Mouse (Mus musculus): ENCODE data around the gene Invs. TPM values are rescaled to one million over a fixed set of nuclear protein-coding genes. Genes with fewer than 3 reads are reported as not detected.
A peak's percentile ranks its signal among the peaks of the same experiment; 100 is the strongest.

Invs gene
- 10 to 100 TPM in 1 of 2 experiments, 1 to 10 TPM in 1; 10.0 to 10.8 TPM for total RNA-seq (2021)
- long read RNA-seq, experiment 1: 0 reads
- long read RNA-seq, experiment 2, full-length matches to known transcripts: 1 of 3 reads
- long read RNA-seq, experiment 2, partial matches to known transcripts: 0 of 3 reads
- long read RNA-seq, experiment 2, other reads (novel, unspliced or antisense): 2 of 3 reads

- intact Hi-C loops (cut with DNase I): loop anchor here (10.0 kb wide), 2 partner anchors 95 to 205 kb away; no protein-coding TSS in a partner anchor
These were observed at the start of gene Invs, which contains the start of gene Erp44 for GRCm38 (mm10) chr4:48279498-48280134. Gene Invs (plus strand): TSS chr4:48279760. Gene Erp44 (minus strand): TSS chr4:48279558.

GRCm38 (mm10) chr4:48236721-48237120 is 42.8 kb upstream of the Invs start:
- intact Hi-C loops (cut with DNase I): no loop called here
- DNase-seq (ENCODE audit: low spot score in 2 of 2): no peak

More at GRCm38 (mm10) chr4:48279498-48280134, at the start of gene Invs, which contains the start of gene Erp44:
- peak; percentile 95 to 98 for DNase-seq (ENCODE audit: low spot score in 2 of 2)

- intact Hi-C loops (cut with DNase I): no loop called here
- no peak for DNase-seq (ENCODE audit: low spot score in 2 of 2)
These were observed 40.5 kb upstream of the Invs start for GRCm38 (mm10) chr4:48239046-48239445.

DNA sequence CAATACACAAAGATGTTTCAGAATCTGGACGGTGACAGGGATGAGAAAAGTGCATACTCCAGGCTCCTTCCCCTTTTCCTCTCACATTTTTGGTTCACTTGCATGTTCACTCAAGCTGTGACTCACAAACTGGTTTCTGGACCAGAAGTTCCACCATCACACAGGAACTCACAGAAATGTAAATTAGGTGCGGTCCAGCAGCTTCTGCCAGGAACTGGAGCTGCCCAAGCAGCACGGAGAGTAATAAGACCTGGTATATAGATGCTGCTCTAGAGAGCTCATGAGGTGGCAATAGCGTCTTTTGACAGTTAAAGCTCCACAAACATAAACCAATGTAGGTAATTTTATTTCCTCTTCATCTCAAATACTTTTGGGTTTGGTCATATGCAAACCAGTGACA is 37.1 kb upstream of the Invs start:
- DNase-seq (ENCODE audit: low spot score in 2 of 2): no peak
- intact Hi-C loops (cut with DNase I): no loop called here

DNA sequence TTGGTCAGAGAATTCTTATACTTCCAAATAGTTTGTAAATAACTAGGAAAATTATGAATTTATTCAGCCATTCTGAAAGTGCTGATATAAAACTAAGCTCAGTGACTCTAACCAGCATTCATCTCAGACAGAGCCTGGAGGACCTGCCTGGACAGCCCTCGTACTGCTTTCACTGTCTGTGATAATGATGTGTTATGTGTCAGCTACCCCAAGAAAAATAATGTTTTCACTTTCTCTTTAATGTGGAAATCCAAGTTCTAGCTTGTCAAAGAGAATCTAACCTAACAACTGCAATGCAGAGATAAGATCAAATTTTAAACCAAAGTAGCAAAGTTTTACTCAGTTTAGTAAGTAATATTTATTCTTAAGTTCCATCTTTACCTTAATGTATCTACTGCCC is 35.8 kb upstream of the Invs start:
- intact Hi-C loops (cut with DNase I): no loop called here
- no peak for DNase-seq (ENCODE audit: low spot score in 2 of 2)

DNA sequence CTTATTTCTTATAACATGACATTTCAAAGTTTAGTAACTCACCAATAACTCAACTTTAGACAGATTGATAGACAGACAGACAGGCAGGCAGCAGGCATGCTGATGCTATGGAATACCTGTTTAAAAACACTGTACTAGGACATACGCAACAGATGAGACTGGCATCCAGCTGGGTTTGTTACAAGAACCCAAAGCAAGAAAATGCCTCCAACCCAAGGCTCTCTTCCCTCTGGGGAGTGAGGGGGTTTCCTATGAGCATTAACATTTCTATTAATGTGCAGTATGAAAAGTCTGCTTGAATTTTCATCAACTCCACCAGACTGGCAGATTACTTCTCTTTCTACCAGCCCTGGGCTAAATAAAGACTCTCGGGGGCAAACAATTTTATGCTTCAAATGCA is 35.3 kb upstream of the Invs start:
- intact Hi-C loops (cut with DNase I): no loop called here
- no peak for DNase-seq (ENCODE audit: low spot score in 2 of 2)

DNA sequence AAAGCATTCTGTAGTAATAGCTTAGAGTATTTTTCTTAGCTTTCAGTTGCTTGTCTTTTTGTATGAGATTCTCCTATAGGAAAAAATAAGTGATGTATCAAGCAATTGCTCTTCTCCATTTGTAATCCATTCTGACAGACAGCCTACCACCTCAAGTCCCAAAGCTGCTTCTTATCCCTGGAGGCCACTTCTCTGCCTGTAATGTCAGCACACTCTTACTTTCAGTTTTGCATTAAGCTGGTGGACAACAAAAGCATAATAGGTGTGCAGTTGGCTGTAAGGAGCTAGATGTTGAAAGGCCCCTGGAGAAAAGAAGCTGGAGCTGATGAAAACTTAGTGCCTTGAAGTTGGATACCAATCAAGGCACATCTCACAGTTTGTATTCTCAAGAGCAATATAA is 26.3 kb upstream of the Invs start:
- intact Hi-C loops (cut with DNase I): no loop called here
- no peak for DNase-seq (ENCODE audit: low spot score in 2 of 2)

- no peak for DNase-seq (ENCODE audit: low spot score in 2 of 2)
- intact Hi-C loops (cut with DNase I): no loop called here
These were observed 21.5 kb upstream of the Invs start for GRCm38 (mm10) chr4:48258045-48258444.

GRCm38 (mm10) chr4:48267683-48268082 is 11.9 kb upstream of the Invs start:
- intact Hi-C loops (cut with DNase I): no loop called here
- no peak for DNase-seq (ENCODE audit: low spot score in 2 of 2)

- no peak for DNase-seq (ENCODE audit: low spot score in 2 of 2)
- intact Hi-C loops (cut with DNase I): no loop called here
These were observed 11.4 kb upstream of the Invs start for GRCm38 (mm10) chr4:48268127-48268526.

GRCm38 (mm10) chr4:48270532-48270931 is 9.0 kb upstream of the Invs start:
- DNase-seq (ENCODE audit: low spot score in 2 of 2): no peak
- intact Hi-C loops (cut with DNase I): loop anchor here (10.0 kb wide), 1 partner anchor 196 kb away; no protein-coding TSS in a partner anchor

DNA sequence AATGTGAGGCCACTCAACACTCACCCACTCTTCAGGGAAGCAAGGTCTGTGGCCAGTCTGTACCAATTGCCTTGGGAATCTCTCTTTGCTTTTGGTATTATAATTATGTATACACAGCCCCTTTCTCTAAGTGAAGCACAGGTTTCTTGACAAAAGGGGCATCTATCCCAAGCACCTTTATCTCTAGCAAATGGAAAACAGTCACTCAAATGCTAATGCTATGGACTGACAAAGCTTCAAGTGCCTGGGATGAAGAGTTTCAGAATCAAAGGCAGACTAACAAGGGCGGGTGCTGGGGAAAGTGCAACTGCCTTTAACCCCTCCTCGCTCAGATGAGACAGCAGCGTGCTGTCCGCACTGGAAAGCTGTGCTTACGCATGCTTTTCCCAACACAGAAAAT is 7.7 kb upstream of the Invs start:
- DNase-seq (ENCODE audit: low spot score in 2 of 2): no peak
- intact Hi-C loops (cut with DNase I): loop anchor here (10.0 kb wide), 1 partner anchor 197 kb away; no protein-coding TSS in a partner anchor

- DNase-seq (ENCODE audit: low spot score in 2 of 2): peak in 1 of 2 experiments; percentile 20
- intact Hi-C loops (cut with DNase I): loop anchor here (10.0 kb wide), 1 partner anchor 198 kb away; no protein-coding TSS in a partner anchor
These were observed 6.3 kb upstream of the Invs start for GRCm38 (mm10) chr4:48273119-48273829.

GRCm38 (mm10) chr4:48275736-48276135 is 3.8 kb upstream of the Invs start:
- DNase-seq (ENCODE audit: low spot score in 2 of 2): no peak
- intact Hi-C loops (cut with DNase I): loop anchor here (10.0 kb wide), 1 partner anchor 201 kb away; no protein-coding TSS in a partner anchor

DNA sequence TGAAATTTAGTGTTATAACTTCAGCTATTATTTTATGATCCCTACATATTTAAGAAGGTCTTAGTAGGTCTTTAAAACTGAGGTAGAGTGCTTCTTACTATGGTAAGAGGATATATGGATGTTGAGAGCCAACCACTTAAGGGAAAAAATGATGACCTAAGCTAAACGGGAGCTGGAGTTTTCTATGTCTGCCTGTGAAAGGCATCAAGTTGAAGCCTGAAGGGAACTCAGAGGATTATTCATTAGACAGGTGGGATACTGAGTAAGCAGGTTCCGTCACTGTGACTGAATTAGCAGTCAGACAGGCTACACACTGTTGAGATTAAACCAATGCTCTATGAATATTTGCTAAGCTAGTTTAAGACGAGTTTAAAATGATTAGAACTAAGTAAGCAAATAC is 2.5 kb upstream of the Invs start:
- intact Hi-C loops (cut with DNase I): loop anchor here (10.0 kb wide), 1 partner anchor 202 kb away; no protein-coding TSS in a partner anchor
- DNase-seq (ENCODE audit: low spot score in 2 of 2): no peak

- intact Hi-C loops (cut with DNase I): loop anchor here (10.0 kb wide), 1 partner anchor 204 kb away; no protein-coding TSS in a partner anchor
- DNase-seq (ENCODE audit: low spot score in 2 of 2): peak; percentile 24 to 31
These were observed 633 bp upstream of the Invs start for GRCm38 (mm10) chr4:48278757-48279497.

- intact Hi-C loops (cut with DNase I): loop anchor here (10.0 kb wide), 1 partner anchor 94 kb away; no protein-coding TSS in a partner anchor
- no peak for DNase-seq (ENCODE audit: low spot score in 2 of 2)
These were observed 1.6 kb downstream of the Invs start for GRCm38 (mm10) chr4:48281121-48281520.

DNA sequence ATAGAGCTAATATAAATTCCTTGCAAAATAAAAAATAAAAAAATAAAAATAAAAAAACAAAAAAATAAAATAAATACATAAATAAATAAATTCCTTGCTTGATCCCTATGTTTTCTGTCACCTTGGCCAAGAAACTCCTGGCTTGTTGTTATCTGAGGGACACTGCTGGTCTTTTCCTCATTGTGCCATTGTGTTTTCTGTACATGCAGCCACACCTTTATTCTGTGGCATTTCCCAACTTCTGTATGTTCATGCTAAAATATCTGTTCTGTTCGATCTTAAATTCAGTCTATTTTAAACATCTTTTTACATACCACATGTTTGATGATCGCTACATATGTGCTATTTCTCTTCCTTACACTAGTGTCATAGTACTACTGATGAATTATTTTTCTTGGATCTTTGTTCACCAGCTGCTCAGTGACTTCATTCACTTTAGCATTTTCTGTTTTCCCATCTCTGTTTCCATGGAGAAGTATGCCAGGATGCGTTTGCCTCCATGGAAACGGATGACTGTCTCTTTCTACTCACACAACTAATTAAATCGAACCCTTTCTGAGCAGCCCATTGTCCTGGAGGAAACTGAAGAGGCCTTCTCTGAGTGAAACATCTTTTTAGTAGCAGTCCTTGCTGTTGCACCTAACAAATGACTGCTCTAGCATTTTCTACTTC is 7.7 kb downstream of the Invs start:
- intact Hi-C loops (cut with DNase I): loop anchor here (10.0 kb wide), 1 partner anchor 88 kb away; no protein-coding TSS in a partner anchor
- peak; percentile 21 to 62 for DNase-seq (ENCODE audit: low spot score in 2 of 2)

- intact Hi-C loops (cut with DNase I): no loop called here
- no peak for DNase-seq (ENCODE audit: low spot score in 2 of 2)
These were observed 35.3 kb downstream of the Invs start for GRCm38 (mm10) chr4:48314814-48315213.
